Mouse (Mus musculus) adrenal gland, adult (tissue): Measurements from ENCODE around the gene Prr30.
"Not testable (repeated sequence)": the region's sequence is repeated elsewhere in the genome, so short reads cannot be mapped to it uniquely, and the experiment has no call there.

Experiments used
- DNase-seq, 2 experiments: peaks; one replicate each; pipeline ENCODE4 v3.0.0; 2022 to 2023; ENCODE audit warnings: low spot score in 1 of 2; ENCODE audit not compliant: inconsistent age in 2 of 2

The Prr30 gene

DNA sequence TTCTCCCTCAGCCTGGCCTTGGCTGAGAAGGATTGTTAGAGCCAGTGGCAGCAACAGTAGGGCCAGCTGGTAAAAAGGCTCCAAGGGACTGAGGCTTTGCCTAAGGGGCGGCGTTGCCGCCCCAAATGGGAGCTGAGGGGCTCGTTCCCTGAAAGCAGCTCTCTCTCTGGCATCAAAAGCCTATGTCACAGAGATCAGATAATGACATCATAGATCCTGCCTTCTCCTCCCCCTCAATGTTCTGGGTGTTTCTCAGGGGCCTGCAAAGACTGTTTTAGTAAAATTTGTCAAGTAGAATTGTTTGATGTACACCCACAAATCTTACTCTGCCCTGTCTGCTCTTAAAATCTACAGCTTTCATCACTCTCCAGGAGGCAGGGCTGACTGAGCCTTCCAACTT lies at the start of gene Prr30:
Prr30 (minus strand) TSS at position 101 of the 400 bp plus-strand sequence.
- no peak for DNase-seq

DNA sequence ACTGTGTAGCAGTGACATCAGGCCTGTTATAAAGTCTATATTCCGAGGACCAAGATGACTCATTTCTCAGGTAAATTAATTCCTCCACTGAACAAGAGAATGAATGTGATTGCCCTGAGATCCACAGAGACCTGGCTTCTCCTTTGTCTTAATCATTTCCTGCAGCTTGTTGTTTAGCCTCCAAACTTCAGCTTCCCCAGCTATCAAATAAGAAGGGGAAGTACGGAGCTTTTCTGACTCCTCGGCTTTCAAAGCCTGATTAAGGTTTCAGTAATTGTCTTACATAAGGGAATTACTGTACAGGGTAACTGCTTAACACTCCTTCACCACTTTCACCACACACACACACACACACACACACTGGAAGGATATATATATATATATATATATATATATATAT lies 46.7 kb upstream of the Prr30 start:
- no peak for DNase-seq

- DNase-seq, result no peak
Measured at GRCm38 (mm10) chr14:101245706-101246105, 45.6 kb upstream of the Prr30 start.

DNA sequence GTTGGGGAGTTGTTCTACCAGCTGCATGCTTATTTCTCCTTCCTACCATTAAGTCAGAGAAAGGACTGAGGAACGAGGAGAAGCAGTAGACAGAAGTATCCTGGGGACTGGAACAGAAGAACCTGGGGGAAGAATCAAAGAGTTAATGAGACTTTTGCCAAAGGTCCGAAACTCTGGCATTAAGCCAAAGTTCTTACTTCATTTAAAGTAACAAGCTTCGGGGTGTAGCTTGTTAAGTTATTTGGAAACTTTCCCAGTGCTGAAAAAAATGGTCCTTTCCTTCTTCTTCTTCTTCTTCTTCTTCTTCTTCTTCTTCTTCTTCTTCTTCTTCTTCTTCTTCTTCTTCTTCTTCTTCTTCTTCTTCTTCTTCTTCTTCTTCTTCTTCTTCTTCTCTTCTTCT lies 44.3 kb upstream of the Prr30 start:
- DNase-seq, result not testable (repeated sequence)

DNA sequence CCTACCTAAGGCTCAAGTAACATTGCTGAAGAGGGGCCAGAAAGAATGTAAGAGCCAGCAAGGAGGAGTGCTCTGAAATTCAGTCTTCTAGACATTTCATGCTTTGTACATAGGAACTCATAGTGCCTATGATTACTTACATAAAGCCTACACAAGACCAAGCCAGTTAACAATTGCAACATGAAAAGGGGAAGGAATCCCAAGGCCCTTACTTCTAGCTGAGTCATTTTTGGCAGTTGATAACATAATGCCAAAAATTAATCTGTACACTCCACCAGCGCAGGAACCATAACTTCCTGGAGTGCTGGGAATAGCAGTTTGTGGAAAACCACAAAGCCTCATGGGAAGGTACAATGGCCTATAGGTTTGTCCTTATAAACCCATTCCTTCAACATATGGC lies 37.8 kb upstream of the Prr30 start:
- peak in 1 of 2 experiments; percentile 21 for DNase-seq

- no peak for DNase-seq
Measured at GRCm38 (mm10) chr14:101229068-101229467, 28.9 kb upstream of the Prr30 start.

DNA sequence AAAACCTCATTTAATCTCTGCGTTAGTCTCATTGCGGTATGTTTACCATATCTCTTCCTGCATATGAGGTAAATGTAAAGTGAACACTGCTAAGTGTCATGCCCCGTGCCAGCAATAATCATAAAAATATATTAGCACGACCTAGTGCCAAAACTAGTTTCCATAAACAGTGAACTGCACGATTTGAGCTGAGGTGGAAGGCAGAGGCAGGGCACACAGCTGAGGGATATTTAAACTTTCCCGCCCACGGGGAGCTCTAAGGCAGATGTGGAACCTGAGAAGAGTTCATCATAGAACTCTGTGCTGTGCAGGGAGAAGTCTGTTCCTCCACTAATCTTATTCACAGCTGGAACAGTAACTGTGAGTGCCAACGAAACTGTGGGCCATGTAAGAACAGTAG lies 22.2 kb upstream of the Prr30 start:
- no peak for DNase-seq

- DNase-seq, result no peak
Measured at GRCm38 (mm10) chr14:101172258-101172657, 27.9 kb downstream of the Prr30 start.
